Mouse (Mus musculus) fibroblast of lung, adult 2 months (primary cell): Measurements from ENCODE around the gene Ep400.
A peak's percentile ranks its signal among the peaks of the same experiment; 100 is the strongest.

Source experiments
- DNase-seq: peaks from one replicate; pipeline ENCODE4 v3.0.0-alpha.2; 2011; ENCODE audit warnings: low read depth

Ep400 gene

DNA sequence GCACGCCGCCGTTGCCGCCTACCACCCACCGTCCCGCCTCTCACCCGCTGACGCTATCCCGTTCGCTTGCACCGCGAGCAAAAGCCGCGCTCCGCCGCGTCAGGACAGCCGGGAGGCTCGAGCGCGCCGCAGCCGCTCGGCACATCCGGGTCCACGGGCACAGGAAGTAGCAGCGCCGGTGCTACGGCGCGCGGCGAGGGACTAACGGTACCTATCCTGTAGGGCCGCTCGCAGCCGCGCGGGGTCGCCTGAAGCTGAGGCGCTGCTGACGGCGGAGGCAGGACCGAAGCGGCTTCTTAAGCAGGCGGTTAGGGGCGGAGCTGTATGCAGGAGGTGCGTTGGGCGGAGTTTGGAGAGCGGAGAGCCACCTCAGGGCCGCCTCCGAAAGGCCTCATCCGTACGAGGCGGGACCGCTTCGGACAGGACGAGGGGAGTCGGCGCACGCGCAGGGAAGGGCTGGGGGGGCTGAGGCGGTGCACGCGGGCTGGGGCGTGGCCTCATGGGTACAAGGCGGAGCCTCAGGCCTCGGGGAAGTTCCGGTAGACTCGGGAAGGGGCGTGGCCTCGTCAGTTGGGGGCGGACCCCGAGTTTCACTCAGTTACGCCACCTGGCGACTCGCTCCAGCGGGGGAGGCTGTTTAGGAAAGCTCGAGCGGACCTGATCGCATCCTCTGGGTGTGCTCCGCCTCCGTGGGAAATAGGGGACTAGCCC lies at the start of gene Ep400:
Gene Ep400, minus strand, starts transcription at position 270 of the 711 bp plus-strand sequence.
- DNase-seq, result peak; percentile 99

DNA sequence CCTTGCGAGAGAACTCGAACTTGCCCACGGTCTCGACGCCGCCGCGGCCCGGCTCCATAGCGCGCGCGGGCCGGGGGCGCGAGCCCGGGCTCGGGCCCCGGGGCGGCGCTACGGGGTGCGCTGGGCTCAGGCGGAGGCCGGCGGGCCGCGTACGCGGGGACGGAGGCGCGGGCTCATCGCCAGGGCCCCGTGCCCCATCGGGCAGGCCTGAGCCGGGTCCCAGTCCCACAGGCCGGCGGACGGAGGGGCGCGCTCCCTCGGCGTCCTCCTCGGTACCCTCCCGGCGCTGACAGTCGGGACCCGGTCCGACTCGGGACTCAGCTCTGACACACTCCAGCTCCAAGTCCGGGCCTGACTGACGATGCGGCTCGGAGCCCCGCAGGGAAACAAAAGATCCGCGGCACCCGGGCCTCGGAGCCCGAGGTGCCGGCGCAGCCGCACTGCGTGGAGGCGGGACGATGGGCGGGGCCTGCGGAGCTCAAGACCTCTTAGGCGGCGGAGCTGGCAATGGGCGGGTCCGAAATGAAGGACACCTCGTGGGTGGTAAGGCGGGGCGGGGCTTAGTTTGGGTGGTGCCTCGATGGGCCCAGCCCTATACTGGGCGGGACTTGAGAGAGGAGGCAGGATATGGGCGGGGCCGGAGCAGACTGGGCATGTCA lies 39.3 kb upstream of the Ep400 start, which contains the start of gene Ulk1:
Gene Ulk1, minus strand, starts transcription at position 431 of the 659 bp plus-strand sequence.
- peak; percentile 94 for DNase-seq

DNA sequence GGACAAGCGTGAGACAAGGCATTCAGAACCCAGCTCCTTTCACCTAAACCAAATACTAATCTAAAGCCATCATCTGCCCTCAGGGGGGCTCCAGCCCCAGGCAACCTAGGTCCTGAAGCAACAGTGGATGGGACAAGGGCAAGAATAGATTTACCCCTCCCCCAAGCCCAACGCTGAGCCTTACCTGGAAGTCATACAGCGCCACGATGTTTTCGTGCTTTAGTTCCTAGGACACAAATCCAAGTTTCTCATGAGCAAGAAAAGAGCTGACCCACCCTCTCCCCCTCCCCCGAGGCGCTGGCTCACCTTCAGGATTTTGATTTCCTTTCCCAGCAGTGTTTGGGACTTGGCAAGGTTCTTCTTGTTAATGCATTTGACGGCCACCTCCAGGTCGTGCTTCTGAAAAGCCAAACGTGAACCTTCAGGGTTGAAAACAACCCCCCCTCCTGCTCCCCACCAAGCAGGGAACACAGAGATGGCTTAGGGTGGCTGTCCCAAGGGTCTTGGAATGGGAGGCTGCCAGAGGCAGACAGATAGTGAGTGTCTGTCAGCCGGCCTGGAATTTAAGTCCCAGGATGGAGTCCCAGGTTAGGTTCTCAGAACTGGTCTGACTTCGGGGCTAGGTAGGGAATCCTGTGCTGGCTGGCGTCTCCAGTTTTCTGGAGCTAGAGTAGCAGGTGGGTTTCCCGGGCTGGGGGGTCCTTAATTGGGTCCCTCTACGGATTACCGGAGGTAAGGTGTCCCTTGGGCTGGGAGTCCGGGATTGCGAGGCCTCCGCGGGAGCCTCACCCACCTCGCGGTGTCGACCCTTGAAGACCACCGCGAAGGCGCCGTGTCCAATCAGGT lies 38.5 kb upstream of the Ep400 start:
- DNase-seq, result peak; percentile 56

DNA sequence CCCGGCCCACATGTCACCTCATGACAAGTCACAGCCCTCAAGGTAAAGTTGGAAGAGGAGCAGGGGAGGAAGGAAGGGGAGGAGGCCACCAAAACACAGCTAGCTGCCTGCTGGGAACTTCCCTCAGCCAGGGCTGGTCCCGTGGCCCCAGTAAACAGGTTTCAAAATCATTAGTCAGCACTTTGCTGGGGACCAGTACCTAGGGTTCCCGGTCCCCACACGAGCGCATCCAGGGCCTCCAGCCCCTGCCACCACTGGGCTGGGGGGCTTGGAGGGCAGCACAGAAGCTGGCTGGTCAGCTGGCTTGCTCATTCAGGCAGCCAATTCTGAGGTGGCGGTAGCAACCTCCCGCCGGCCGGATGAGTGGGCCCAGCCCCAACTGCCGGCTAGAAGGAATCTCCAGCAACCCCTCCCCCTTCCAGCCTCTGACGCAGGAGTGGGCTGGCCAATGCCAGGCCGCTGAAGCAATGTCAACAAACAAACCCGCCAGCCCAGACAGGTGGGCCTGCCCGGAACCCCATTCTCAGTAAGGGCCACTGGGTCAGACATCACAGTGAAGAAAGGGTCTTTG lies 37.6 kb upstream of the Ep400 start:
- DNase-seq, result peak; percentile 77

DNA sequence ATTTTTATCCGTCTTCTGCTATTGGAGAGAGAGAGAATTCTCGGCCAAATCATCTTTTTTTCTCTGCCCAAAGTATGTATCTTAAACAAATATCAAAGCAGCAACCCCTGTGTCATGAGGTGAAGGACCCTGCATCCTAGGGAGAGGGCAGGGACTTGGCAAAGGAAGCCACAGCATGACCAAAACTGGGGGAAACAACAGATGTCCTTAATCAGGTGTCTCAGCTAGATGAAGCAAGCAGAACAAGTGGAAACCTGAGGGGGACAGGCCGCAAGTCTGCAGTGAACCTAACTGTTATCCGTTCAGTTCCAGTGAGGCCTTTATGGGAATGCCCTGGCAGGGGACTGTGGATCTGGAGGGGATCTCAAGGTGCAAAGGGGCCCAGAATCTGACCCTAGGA lies 36.9 kb upstream of the Ep400 start:
- no peak for DNase-seq

DNA sequence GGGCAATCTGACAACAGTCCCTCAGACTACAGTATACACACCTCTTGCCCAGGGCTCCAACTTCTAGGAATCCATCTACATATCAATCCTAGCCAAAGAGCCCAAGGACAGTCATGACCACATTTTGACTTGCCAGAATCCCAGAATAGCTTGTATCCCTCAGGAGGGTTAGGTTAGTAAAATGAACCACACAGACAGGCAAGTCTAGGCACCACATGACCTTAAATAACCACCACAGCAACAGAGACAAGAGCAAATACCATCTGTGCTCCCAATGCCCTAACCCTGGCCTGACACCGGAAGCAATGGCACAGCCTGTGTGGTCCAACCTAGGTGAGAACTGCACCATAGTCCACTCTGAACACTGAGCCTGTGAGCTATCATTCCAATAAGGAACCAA lies 36.2 kb upstream of the Ep400 start:
- DNase-seq, result no peak

DNA sequence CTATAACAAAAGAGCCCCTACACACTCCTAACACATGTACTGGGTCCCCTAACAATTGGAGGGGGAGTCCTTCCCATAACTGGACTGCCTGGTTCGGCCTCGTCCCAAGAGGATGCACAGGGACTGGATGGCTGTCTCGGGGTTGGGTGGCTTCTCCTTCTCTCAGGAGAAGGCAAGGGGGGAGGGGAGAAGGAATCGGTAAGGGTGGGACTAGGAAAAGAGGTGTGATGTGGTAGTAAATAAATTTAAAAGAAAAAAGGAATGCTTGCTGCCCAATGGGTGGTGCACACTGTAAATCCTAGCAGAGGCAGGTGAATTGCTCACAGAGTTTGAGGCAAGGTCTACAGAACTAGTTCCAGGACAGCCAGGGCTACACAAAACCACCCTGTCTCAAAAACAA lies 35.6 kb upstream of the Ep400 start:
- no peak for DNase-seq

DNA sequence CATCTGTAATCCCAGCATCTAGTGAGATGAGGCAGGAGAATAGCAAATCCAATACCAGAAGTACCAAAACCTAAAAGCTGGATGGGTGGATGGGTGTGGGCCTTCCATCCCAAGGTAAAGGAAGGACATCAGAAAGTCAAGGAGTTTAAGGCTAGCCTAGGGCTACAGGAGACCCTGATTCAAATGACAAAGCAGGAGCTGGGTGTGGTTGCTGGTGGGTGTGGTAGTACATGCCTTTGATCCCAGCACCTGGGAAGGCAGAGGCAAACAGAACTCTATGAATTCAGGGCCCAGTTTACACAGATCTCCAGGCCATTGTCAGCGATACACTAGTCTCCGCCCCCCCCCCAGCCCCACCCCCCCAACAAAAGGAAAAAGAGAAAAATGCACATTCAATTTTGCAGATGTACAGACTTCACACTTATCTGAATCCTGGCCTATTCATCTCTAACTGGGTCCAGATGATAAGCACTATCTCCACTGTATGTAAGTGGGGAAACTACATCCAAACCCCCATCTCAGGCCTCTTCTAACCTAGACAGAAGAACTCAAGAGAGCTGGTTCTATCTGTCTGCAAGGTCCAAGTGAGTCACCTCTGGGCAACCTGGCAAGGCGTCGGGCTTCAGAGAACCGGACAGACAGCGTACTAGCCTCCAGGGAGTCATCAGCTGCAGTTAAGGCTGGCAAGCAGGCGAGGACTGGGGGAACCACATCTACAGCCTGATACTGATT lies 33.7 kb upstream of the Ep400 start:
- no peak for DNase-seq

DNA sequence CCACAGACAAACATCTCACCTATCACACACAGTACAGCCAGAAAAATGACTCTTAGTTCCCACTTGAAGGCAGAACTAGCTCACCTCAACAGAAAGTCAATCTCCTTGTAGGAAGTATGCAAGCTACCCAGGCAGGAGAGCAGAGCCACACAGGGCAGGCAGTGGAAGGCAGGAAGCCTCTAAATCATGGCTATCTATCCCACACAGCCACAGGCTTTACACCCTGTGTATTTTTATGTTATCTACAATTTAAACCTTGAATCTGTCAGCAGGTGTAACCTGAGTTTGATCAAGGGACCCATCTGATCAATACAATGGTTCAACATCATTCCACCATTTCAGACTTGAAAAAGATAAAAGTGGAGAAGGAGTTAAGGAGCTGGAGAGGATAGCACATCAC lies 32.3 kb upstream of the Ep400 start:
- no peak for DNase-seq

DNA sequence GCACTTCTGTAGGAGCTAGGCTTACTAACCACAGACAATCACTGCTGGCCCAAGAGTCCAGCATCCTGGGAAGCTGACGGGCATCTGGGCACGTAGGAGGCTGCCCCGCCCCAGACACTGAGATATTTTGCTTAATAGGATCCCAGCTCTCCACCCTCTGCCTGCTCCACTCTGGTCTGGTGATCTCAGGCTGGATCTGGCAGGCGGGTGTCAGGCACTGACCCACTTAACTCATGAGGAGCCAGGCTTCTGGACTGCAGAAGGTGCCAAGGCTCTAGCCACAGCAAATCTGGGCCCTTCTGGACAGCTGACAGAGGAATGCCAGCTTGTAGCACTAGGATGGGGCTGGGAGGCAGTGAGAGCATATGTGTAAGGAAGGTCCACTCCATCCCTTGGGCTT lies 31.7 kb upstream of the Ep400 start:
- DNase-seq, result peak; percentile 53

DNA sequence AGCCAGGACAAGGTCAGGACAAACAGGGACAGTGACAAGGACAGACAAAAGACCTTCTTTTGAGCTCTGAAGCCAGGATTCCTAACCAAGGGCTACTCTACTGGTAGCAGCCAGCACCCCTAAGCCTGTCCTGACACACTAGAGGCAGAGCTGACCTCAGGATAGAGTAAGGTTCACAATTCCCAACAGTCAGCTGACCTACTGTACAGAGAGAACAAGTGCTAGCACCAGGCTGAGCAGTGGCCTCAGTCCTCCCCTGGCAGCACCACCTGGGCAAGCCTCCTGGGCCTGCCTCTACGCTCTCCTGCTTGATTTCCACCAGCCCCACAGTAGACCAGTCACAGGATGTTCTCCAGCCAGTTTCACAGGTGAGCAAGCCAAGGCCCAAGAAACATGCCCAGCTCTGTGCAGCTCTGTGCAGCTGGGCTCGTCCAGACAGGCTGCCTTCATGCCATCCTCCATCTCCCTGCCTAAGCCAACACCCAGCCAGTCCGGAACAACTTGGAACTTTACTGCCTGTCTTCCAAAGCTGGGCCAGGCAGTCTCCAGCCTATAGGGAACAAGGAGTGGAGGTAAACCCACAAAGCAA lies 30.6 kb upstream of the Ep400 start:
- DNase-seq, result no peak

DNA sequence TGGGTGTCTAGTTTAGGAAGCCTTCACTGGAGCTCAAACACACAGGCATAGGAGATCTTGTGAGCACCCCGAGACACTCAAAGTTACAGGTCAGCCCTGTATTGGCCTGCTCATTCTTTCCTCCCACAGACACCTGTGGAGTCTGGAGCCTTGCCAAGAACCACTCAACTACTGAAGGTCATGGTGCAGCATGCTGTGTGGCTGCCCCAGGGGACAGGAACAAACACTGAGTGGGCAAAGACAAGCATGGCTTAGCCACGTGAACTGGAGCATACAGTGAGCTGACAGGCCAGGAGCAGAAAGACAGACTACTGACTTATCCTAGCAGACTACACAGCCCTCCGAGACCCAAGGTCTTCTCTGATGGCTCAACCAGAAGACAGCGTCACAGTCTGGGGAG lies 27.2 kb upstream of the Ep400 start:
- DNase-seq, result no peak

DNA sequence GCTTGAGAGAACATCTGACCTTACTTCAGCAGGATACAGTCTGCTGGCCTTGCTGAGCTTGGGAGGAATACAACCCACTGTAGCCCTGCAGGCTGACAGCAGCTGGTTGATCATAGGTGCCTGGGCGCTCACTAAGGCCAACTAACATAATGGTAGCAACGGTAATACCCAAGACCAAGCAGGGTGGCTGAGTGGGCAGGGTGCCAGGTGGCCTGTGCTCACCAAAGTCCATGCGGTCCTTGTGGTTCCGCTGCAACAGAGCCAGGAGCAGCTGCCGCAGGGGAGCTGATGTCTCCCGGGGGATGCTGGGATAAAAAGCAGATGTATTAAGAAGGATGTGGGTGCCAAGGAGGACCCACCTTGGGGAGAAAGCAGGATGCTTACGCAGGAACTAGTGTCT lies 23.8 kb upstream of the Ep400 start:
- no peak for DNase-seq

DNA sequence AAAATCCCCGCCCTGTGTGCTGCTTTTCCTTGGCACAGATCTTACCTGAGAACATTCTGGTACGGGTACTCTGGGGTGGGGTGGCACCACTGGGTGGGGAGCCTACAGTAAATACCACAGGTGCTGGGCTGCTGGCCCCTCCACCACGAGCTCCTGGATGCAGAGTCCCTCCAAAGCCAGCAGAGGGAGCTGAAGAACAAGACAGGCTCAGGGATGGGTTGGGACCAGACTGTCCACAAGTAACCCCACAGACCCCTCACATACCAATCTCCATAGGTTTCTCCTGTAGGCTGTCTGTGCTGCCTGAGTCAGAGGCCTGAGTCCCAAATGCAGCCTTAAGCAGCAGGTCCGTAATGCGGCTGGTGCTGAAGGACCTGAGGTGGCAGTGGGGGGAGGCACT lies 18.2 kb upstream of the Ep400 start:
- no peak for DNase-seq

DNA sequence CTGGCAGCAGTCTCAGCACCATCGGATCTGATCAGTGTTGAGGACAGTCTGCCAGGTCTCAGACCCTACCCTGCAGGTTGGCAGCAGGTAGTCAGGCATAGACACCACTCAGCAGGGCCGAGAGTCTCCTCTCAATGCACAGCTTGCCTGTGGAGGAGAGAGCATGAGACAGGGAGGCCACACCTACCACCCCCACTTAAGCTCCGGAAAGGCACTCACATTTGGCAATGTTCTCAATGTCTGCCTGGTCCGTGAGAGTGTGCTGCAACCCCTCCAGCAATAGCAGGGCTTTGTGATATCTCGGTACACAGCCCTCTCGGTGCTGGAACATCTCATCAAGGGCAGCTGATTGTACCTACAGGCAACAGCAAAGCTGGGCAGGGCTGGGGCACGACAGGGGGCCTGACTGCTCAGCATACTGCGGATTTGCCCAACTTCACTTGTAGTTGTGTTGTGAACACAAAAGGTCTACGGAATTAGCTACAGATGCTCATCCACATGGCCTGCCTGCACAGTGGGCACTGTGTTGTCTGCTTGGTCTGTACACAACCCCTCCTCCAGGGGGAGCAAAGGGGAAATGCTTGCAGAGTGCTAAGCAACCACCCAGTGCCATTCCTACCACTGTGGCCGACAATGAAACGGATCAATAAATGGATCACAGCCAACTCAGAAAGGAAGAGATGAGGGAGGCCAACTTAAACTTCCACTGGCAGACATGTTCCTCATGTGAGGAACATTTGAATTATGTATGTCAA lies 15.7 kb upstream of the Ep400 start:
- no peak for DNase-seq

DNA sequence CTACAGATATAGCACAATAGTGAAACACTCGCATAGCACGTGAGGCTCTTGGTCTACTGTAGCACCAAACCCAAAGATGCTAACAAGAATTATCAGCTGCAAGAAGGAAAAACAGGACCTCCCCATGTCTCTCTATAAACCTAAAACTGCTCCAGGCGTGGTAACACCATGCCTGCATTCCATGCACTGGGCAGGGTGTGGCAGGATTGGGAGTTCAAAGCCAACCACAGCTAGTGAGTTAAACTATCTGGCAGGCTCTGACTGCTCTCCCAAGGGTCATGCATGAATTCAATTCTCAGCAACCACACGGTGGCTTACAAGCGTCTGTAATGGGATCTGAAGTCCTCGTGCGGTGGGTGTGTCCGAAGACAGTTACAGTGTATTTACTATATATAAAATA lies 12.6 kb upstream of the Ep400 start:
- DNase-seq, result no peak

DNA sequence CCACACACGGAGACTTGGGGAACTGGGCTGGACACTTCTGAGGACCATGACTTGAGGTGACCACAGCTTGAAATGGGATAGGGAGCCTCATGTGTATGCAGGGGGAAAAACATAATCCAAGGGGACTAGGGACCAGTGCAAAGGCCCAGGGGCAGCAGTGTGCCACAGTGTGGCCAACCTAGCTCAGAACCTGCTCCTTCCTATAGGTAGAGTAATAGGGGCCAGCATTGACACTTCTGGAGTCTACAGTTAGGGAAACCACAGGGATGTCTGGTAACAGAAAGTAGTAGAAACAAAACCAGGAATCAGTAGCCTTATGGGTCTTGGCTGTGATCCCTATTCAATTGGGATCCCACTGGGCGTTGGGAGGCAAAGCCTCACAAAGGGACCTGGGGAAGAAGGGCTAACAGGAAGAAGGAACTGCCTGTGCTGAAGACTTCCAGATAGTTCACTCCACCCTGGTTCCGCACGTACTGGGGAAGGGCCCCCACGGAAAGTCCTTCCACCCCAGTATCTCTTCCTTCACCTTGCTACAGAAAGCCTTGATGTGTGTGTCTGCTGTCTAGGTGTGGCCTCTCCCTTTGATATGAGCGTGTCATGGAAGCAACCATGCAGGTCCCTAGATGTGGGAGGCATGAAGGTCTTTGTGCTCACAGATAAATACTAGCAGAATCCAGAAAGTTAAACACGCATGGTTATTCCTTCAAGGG lies 11.2 kb upstream of the Ep400 start:
- no peak for DNase-seq

DNA sequence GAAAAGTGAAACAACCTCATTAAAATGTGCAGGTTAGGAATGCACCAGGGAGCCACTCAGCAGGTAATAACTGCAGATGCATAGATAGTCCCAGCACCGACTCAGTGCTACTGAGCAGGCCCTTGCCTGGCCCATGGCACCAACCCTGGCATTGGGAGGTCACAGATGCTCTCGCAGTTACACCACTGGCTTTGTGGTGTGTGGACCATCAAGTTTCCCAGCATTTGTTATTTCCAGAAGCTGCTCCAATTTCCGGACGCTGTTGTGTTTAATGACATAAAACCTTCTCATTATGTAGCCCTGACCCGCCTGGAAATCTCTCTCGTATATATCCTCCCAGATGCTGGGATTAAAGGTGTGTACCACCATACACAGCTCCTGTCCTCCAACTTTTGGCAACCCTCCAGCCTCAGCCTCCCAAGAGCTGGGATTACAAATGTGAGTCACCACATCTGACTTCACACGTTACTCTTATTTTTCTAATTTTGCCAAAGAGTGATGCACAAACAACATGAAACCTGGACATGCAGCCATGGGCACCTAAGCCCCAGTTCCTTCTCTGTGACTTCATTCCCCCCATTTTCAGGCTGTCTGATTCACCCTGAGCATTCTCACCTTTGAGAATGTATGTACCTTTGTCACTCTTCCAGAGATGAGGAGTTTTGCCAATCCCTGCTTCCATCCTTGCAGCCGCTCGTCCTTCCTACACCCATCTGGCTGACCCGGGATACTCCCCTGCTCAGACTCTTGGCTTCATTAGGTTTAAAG lies 10.4 kb upstream of the Ep400 start:
- no peak for DNase-seq
